Mouse (Mus musculus): Measurements from ENCODE around the gene Lrrc31. TPM values are rescaled to one million over a fixed set of nuclear protein-coding genes. Genes with fewer than 3 reads are reported as not detected.

Gene Lrrc31
- 4.1 and 4.2 TPM in 2 replicates for polyA plus RNA-seq (2012; rRNA removed)

GRCm38 (mm10) chr3:30699711-30700505 is at the start of gene Lrrc31:
TSS of gene Lrrc31 (minus strand) at chr3:30699843.

GRCm38 (mm10) chr3:30746006-30746405 is 46.4 kb upstream of the Lrrc31 start, which contains the start of gene Samd7:
TSS of gene Samd7 (plus strand) at chr3:30746293.

GRCm38 (mm10) chr3:30647440-30648090 is 52.1 kb downstream of the Lrrc31 start, which contains the start of gene Lrrc34:
TSS of gene Lrrc34 (minus strand) at chr3:30647869.

GRCm38 (mm10) chr3:30644207-30644606 is 55.4 kb downstream of the Lrrc31 start, which contains the start of gene Lrriq4:
TSS of gene Lrriq4 (plus strand) at chr3:30644507.

Other genes starting within 250 kb of the Lrrc31 start
- gene Mecom, start 151.8 kb downstream of the Lrrc31 start, polyA plus RNA-seq (2012; rRNA removed) = 4.8 and 6.2 TPM in 2 replicates
- not detected in 2 replicates for gene Actrt3, start 99.9 kb downstream of the Lrrc31 start, polyA plus RNA-seq (2012; rRNA removed)
- gene Mynn, start 97.8 kb downstream of the Lrrc31 start, polyA plus RNA-seq (2012; rRNA removed) = 5.4 and 7.4 TPM in 2 replicates
- gene Lrriq4, start 55.3 kb downstream of the Lrrc31 start, polyA plus RNA-seq (2012; rRNA removed) = 0.14 and 0.21 TPM in 2 replicates
- 0.09 and 0.10 TPM in 2 replicates for gene Lrrc34, start 52.0 kb downstream of the Lrrc31 start, polyA plus RNA-seq (2012; rRNA removed)
- 0.07 and 0.09 TPM in 2 replicates for gene Samd7, start 46.5 kb upstream of the Lrrc31 start, polyA plus RNA-seq (2012; rRNA removed)
- gene Sec62, start 93.0 kb upstream of the Lrrc31 start, polyA plus RNA-seq (2012; rRNA removed) = 9.7 and 10.4 TPM in 2 replicates
- 3.1 and 4.4 TPM in 2 replicates for gene Gpr160, start 156.1 kb upstream of the Lrrc31 start, polyA plus RNA-seq (2012; rRNA removed)

Data from ovary, adult 2 months (tissue).